Mouse (Mus musculus): Measurements from ENCODE around the gene Il21r.

- TF ChIP-seq CTCF (conservative IDR thresholded peaks at IDR 0.05; ENCODE audit: insufficient read depth, insufficient read length, low read depth, low read length): no peak
- no peak for TF ChIP-seq POLR2A (IDR thresholded peaks at IDR 0.05; ENCODE audit: low read depth, low read length)
Observed at GRCm38 (mm10) chr7:125596406-125596805, 6.8 kb upstream of the Il21r start.
